Mouse (Mus musculus) CH12.LX (cell line): Measurements from ENCODE around the gene Cacna2d2. TPM values are rescaled to one million over a fixed set of nuclear protein-coding genes. Genes with fewer than 3 reads are reported as not detected.
A peak's percentile ranks its signal among the peaks of the same experiment; 100 is the strongest.

ENCODE experiments used
- DNase-seq: peaks from one replicate; pipeline ENCODE4 v3.0.0-alpha.2; 2013; ENCODE audit errors: extremely low read depth
- H3K27ac ChIP-seq: 2 replicates; pipeline ENCODE4 v1.5.1; 2012; ENCODE audit warnings: low read depth, mild to moderate bottlenecking, control low read depth, moderate library complexity; ENCODE audit not compliant: insufficient read depth
- H3K27me3 ChIP-seq: replicated peaks from 2 replicates; pipeline ENCODE3; 2012; ENCODE audit warnings: inconsistent platforms
- H3K36me3 ChIP-seq, 2 experiments: replicated peaks in 1 of 2; 2 replicates each; pipeline versions ENCODE3 to v1.6.1; 2012; ENCODE audit warnings: inconsistent platforms in 1 of 2, low read length in 1 of 2, mild to moderate bottlenecking in 1 of 2, mixed read lengths in 1 of 2, moderate library complexity in 1 of 2; ENCODE audit not compliant: control insufficient read depth in 1 of 2, insufficient read depth in 1 of 2
- H3K4me1 ChIP-seq, 2 experiments: 2 replicates each; pipeline ENCODE4 v1.6.1; 2012; ENCODE audit warnings: inconsistent platforms in 1 of 2, moderate library complexity in 1 of 2; ENCODE audit not compliant: insufficient read depth in 2 of 2, control insufficient read depth in 1 of 2
- H3K4me2 ChIP-seq: 2 replicates; pipeline ENCODE4 v1.6.1; 2012; ENCODE audit warnings: low read depth, mild to moderate bottlenecking, control low read depth; ENCODE audit not compliant: poor library complexity, insufficient read depth, severe bottlenecking
- H3K4me3 ChIP-seq, 3 experiments: fragments of 150-350 bp in 1 of 3; sonication (generic) in 1 of 3; replicated peaks in 1 of 3; 2 replicates each; pipeline versions ENCODE3 to v1.5.1; 2011 to 2012; ENCODE audit warnings: low read depth in 2 of 3, low read length in 2 of 3, mild to moderate bottlenecking in 2 of 3, moderate library complexity in 2 of 3, control low read depth in 1 of 3, improper control_type of control experiment in 1 of 3, inconsistent platforms in 1 of 3, mixed read lengths in 1 of 3; ENCODE audit not compliant: poor library complexity in 1 of 3
- H3K79me2 ChIP-seq: replicated peaks from 2 replicates; pipeline ENCODE4 v1.6.1; 2012; ENCODE audit warnings: mild to moderate bottlenecking, moderate library complexity; ENCODE audit not compliant: control insufficient read depth, poor library complexity, insufficient read depth, severe bottlenecking; ENCODE audit errors: extremely low read depth
- H3K9ac ChIP-seq: 2 replicates; pipeline ENCODE4 v1.6.1; 2012; ENCODE audit warnings: low read depth, mild to moderate bottlenecking, control low read depth, moderate library complexity; ENCODE audit not compliant: insufficient read depth
- H3K9me3 ChIP-seq: replicated peaks from 2 replicates; pipeline ENCODE3; 2012; ENCODE audit warnings: low read length, inconsistent platforms, mixed read lengths
- CHD2 ChIP-seq: IDR thresholded peaks from 2 replicates; pipeline ENCODE4 v1.6.1; 2011; ENCODE audit warnings: low read length, improper control_type of control experiment
- E2F4 ChIP-seq: IDR thresholded peaks from 2 replicates; pipeline ENCODE4 v1.6.1; 2011; ENCODE audit warnings: low read depth, low read length, improper control_type of control experiment; ENCODE audit not compliant: insufficient replicate concordance
- ETS1 ChIP-seq: conservative IDR thresholded peaks from 2 replicates; pipeline ENCODE4 v1.6.1; 2012; ENCODE audit warnings: low read depth, mild to moderate bottlenecking, inconsistent platforms, low read length, improper control_type of control experiment, moderate library complexity
- IRF4 ChIP-seq: IDR thresholded peaks from 2 replicates; pipeline ENCODE4 v1.6.1; 2014; ENCODE audit warnings: low read depth, mild to moderate bottlenecking, inconsistent platforms, low read length, improper control_type of control experiment
- JUN ChIP-seq: IDR thresholded peaks from 2 replicates; pipeline ENCODE4 v1.6.1; 2011; ENCODE audit warnings: low read depth, mild to moderate bottlenecking, low read length, improper control_type of control experiment, moderate library complexity; ENCODE audit not compliant: insufficient read depth
- MAZ ChIP-seq: IDR thresholded peaks from 2 replicates; pipeline ENCODE4 v1.6.1; 2012; ENCODE audit warnings: low read depth, mild to moderate bottlenecking, inconsistent platforms, low read length, improper control_type of control experiment, moderate library complexity
- MEF2A ChIP-seq: IDR thresholded peaks from 2 replicates; pipeline ENCODE4 v1.6.1; 2014; ENCODE audit warnings: low read depth, mild to moderate bottlenecking, inconsistent platforms, low read length, improper control_type of control experiment, borderline replicate concordance
- MXI1 ChIP-seq: IDR thresholded peaks from 2 replicates; pipeline ENCODE4 v1.6.1; 2011; ENCODE audit warnings: mild to moderate bottlenecking, low read depth, low read length, improper control_type of control experiment
- NELFE ChIP-seq: IDR thresholded peaks from 2 replicates; pipeline ENCODE4 v1.6.1; 2011; ENCODE audit warnings: low read depth, low read length, improper control_type of control experiment
- NRF1 ChIP-seq: IDR thresholded peaks from 2 replicates; pipeline ENCODE4 v1.6.1; 2014; ENCODE audit warnings: low read depth, mild to moderate bottlenecking, inconsistent platforms, low read length, improper control_type of control experiment, moderate library complexity
- RAD21 ChIP-seq: IDR thresholded peaks from 2 replicates; pipeline ENCODE4 v1.6.1; 2011; ENCODE audit warnings: low read depth, mild to moderate bottlenecking, low read length, improper control_type of control experiment, moderate library complexity
- RCOR1 ChIP-seq: conservative IDR thresholded peaks from 2 replicates; pipeline ENCODE4 v1.6.1; 2012; ENCODE audit warnings: low read depth, mild to moderate bottlenecking, inconsistent platforms, low read length, improper control_type of control experiment
- SIN3A ChIP-seq: IDR thresholded peaks from 2 replicates; pipeline ENCODE4 v1.6.1; 2012; ENCODE audit warnings: low read length, improper control_type of control experiment, inconsistent platforms
- SMC3 ChIP-seq: IDR thresholded peaks from 2 replicates; pipeline ENCODE4 v1.6.1; 2011; ENCODE audit warnings: low read depth, low read length, improper control_type of control experiment
- UBTF ChIP-seq: IDR thresholded peaks from 2 replicates; pipeline ENCODE4 v1.6.1; 2012; ENCODE audit warnings: low read depth, mild to moderate bottlenecking, inconsistent platforms, low read length, improper control_type of control experiment, moderate library complexity
- ZKSCAN1 ChIP-seq: IDR thresholded peaks from 2 replicates; pipeline ENCODE4 v1.6.1; 2012; ENCODE audit warnings: low read depth, inconsistent platforms, low read length, improper control_type of control experiment, borderline replicate concordance
- ZNF384 ChIP-seq: IDR thresholded peaks from 2 replicates; pipeline ENCODE4 v1.6.1; 2012; ENCODE audit warnings: low read depth, low read length, improper control_type of control experiment, inconsistent platforms
- dilution Hi-C: fragments of 300-500 bp; cut with MboI; formaldehyde crosslinking; loops from 2 replicates; pipeline ENCODE4 v1.14.3; 2020; ENCODE audit warnings: low sequenced_read_pairs; ENCODE audit not compliant: extremely low pct_unique_long_range_greater_than_20kb, extremely low pct_ligation_motif_present
- in situ Hi-C: fragments of 300-500 bp; cut with MboI; formaldehyde crosslinking; loops from 3 replicates; pipeline ENCODE4 v1.14.3; 2019; ENCODE audit warnings: low sequenced_read_pairs, low pct_ligation_motif_present, low pct_unique_long_range_greater_than_20kb, mixed read lengths
- polyA plus RNA-seq: library from polyadenylated mRNA; unstranded; fragments of >175 nt; gene quantifications from 2 replicates; pipeline ENCODE4 v1.2.1, GENCODE M21; 2012; ENCODE audit warnings: low read depth; ENCODE audit not compliant: insufficient read length
- total RNA-seq, 2 experiments: library from RNA; depleted of rRNA; stranded (reverse); fragments of 300-350 nt in 1 of 2; fragments of >200 nt in 1 of 2; gene quantifications; 2 replicates each; pipeline ENCODE4 v1.2.3; 2012 to 2014

Gene Cacna2d2
- total and polyA plus RNA-seq, 3 experiments = 0.04 TPM; not detected in 2

GRCm38 (mm10) chr9:107555031-107555457, 155.6 kb downstream of the Cacna2d2 start:
- H3K4me2 ChIP-seq = peak overlapping the region; percentile 90; the same call in 1 of the 2 replicates
- no peaks in the 10 kb centered on the region for H3K27me3 ChIP-seq
- no peak for TF ChIP-seq ZNF384
- no peak for TF ChIP-seq UBTF
- TF ChIP-seq MEF2A = no peak
- TF ChIP-seq E2F4 = no peak
- no peak for TF ChIP-seq ETS1
- no peak for TF ChIP-seq MAZ
- 0 out of 2 replicates have a peak, but pooled peaks have one; percentile 8 for TF ChIP-seq SIN3A
- H3K79me2 ChIP-seq = peaks cover 29% of the 10 kb centered on the region
- no peak for DNase-seq
- in situ Hi-C loops = no loop called here
- peak overlapping the region; percentile 69 to 91 (median 83) for H3K4me3 ChIP-seq
- H3K9ac ChIP-seq = peak overlapping the region; percentile 77
- peaks cover 32 to 53% of the 10 kb centered on the region in 2 experiments for H3K36me3 ChIP-seq
- dilution Hi-C loops = no loop called here
- H3K9me3 ChIP-seq = no peaks in the 10 kb centered on the region
- peaks cover 10 to 30% of the 10 kb centered on the region in 2 experiments for H3K4me1 ChIP-seq
- H3K27ac ChIP-seq = peak overlapping the region; percentile 82

GRCm38 (mm10) chr9:107555701-107556100, 156.3 kb downstream of the Cacna2d2 start:
- Histone ChIP-seq H3K36me3 (peaks cover 32 to 58% of the 10 kb centered on the region in 2 experiments), H3K27me3 (no peaks in the 10 kb centered on the region), H3K9me3 (no peaks in the 10 kb centered on the region), H3K9ac (peak overlapping the region; percentile 77), H3K4me2 (peak overlapping the region; percentile 90), H3K4me1 (peaks cover 10 to 27% of the 10 kb centered on the region in 2 experiments), H3K4me3 (peak overlapping the region; percentile 69 to 91 (median 83))
- in situ Hi-C loops (no loop called here), dilution Hi-C loops (no loop called here)
- TF ChIP-seq IRF4 (no peak), RCOR1 (no peak), NELFE (no peak), JUN (no peak), RAD21 (no peak), CHD2 (no peak), SMC3 (no peak), NRF1 (no peak), ZKSCAN1 (no peak), ZNF384 (no peak), MXI1 (no peak)
- TF ChIP-seq, all 38 proteins: peak for 0
- peaks cover 29% of the 10 kb centered on the region for H3K79me2 ChIP-seq
- DNase-seq = no peak
- H3K27ac ChIP-seq = no peak overlapping the region
